Mouse (Mus musculus) cerebellum, adult 2 months (tissue): ENCODE data around the gene Serpine3.

Experiments
- CTCF ChIP-seq: fragments of 200-500 bp; IDR thresholded peaks from 2 replicates; pipeline ENCODE4 v1.5.1; 2011; ENCODE audit warnings: low read depth, mild to moderate bottlenecking, control low read depth, low read length, moderate library complexity, borderline replicate concordance; ENCODE audit not compliant: insufficient read depth
- POLR2A ChIP-seq: fragments of 200-500 bp; IDR thresholded peaks from 2 replicates; pipeline ENCODE4 v1.6.1; 2011; ENCODE audit warnings: low read length, control low read depth, borderline replicate concordance; ENCODE audit not compliant: insufficient read depth

GRCm38 (mm10) chr14:62639551-62639950 is 23.9 kb upstream of the Serpine3 start:
- TF ChIP-seq CTCF (no peak), POLR2A (no peak)
